Mouse (Mus musculus): Measurements from ENCODE around the gene Ankrd34a.

DNA sequence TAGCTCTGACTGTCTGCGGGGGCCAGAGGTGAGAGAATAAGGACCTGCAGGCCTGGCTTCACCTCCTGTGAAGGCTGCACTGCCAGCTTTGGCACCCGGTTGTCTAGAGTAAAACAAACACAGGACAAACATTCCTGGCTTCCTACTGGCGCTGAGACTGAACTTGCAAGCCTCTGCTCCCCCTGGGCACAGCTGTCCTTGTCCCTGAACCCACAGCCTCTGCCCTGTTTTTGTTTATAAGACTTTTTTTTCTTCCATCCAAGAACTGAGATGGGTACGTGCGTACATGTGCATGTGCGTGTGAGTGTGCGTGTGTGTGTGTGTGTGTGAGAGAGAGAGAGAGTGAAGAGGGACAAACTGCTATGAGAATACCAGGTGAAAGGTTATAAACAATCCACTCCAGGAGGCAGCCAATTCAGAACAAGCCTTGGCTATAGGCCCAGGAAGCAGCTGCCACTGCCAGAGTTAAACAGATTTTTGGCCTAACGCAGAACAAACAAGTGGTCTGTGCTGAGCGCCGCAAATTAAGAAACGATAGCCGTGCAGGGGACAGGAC, 41.3 kb upstream of the Ankrd34a start:
- TF ChIP-seq USF1 (IDR thresholded peaks at IDR 0.05; ENCODE audit: low read depth, low read length), result no peak
- TF ChIP-seq POLR2A (IDR thresholded peaks at IDR 0.05; ENCODE audit: low read depth, low read length), result no peak
- TF ChIP-seq MYC (IDR thresholded peaks at IDR 0.05; ENCODE audit: low read depth, low read length), result no peak
- no peak for TF ChIP-seq EP300 (IDR thresholded peaks at IDR 0.05; ENCODE audit: low read length)

Measured in CH12.LX (cell line).